Mouse (Mus musculus) kidney, adult 10 weeks (tissue): ENCODE results near the gene Gm8660. TPM values are rescaled to one million over a fixed set of nuclear protein-coding genes. Genes with fewer than 3 reads are reported as not detected.

Experiments
- polyA plus RNA-seq: library from polyadenylated mRNA; stranded (reverse); fragments of 350-450 nt; fragmentation: Illumina TruSeq; extraction: RNeasy Lipid Tissue Mini Kit (QIAGEN cat#74804); gene quantifications from one replicate; pipeline ENCODE4 v1.2.3, GENCODE M21; 2014; ENCODE audit warnings: low read depth, low replicate concordance

Gm8660 gene
- not detected for polyA plus RNA-seq

DNA sequence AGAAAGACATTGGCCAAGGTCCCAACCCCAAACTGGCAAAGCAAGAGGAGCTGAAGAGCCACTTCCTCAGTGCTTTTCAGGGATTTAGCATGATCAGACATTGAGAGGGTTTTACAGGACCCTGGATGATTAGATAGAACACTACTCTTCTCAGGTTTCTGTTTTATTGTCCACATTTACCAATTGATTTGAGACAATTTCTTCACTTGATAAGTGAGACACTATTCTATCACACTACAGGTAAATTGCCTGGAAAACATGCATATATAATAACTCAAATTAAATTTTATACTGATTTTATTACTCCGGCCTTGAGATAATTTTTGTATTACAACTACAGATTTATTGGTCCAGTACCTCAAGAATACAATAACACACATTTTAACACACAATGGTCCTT is at the start of gene Gm8660:
TSS of gene Gm8660 (minus strand) at position 101 of the 400 bp plus-strand sequence.

DNA sequence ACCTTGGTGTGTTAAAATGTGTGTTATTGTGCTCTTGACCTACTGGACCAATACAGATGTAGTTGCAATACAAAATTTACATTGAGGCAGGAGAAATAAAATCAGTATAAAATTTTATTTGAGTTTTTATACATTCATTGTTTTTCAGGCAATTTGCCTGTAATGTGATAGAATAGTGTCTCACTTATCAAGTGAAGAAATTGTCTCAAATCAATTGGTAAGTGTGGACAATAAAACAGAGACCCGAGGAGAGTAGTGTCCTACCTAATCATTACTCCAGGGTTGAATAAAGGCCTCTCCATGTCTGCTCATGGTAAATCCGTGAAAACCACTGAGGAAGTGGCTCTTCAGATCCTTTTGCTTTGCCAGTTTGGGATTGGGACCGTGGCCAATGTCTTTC is 42.4 kb upstream of the Gm8660 start, which contains the start of gene Vmn1r148:
TSS of gene Vmn1r148 (plus strand) at position 301 of the 400 bp plus-strand sequence.

DNA sequence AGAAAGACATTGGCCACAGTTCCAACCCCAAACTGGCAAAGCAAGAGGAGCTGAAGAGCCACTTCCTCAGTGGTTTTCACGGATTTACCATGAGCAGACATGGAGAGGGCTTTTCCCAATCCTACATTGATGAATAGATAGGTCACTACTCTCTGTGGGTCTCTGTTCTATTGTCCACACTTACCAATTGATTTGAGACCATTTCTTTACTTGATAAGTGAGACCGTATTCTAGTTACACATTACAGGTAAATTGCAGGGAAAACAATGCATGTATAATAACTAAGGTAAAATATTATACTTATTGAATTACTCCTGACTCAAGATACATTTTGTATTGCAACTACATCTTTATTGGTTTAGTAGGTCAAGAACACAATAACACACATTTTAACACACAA is 41.2 kb downstream of the Gm8660 start, which contains the start of gene Gm4187:
TSS of gene Gm4187 (minus strand) at position 101 of the 400 bp plus-strand sequence.

Other genes with a start within 250 kb of the Gm8660 start
- gene Gm10666, start 236.3 kb downstream of the Gm8660 start, polyA plus RNA-seq, result not detected
- not detected for gene Vmn1r142, start 207.0 kb downstream of the Gm8660 start, polyA plus RNA-seq
- gene Vmn1r143, start 181.7 kb downstream of the Gm8660 start, polyA plus RNA-seq, result not detected
- gene Gm8653, start 169.8 kb downstream of the Gm8660 start, polyA plus RNA-seq, result not detected
- not detected for gene Gm8453, start 141.6 kb downstream of the Gm8660 start, polyA plus RNA-seq
- gene Gm4187, start 41.3 kb downstream of the Gm8660 start, polyA plus RNA-seq, result not detected
- not detected for gene Vmn1r148, start 42.5 kb upstream of the Gm8660 start, polyA plus RNA-seq
- gene Vmn1r149, start 67.2 kb upstream of the Gm8660 start, polyA plus RNA-seq, result not detected
- gene Gm10665, start 93.0 kb upstream of the Gm8660 start, polyA plus RNA-seq, result not detected
- gene Vmn1r151, start 128.6 kb upstream of the Gm8660 start, polyA plus RNA-seq, result not detected
- gene Vmn1r152, start 151.9 kb upstream of the Gm8660 start, polyA plus RNA-seq, result not detected
- gene Gm8677, start 163.8 kb upstream of the Gm8660 start, polyA plus RNA-seq, result not detected
- gene Gm4201, start 194.3 kb upstream of the Gm8660 start, polyA plus RNA-seq, result not detected
- not detected for gene Gm4565, start 217.1 kb upstream of the Gm8660 start, polyA plus RNA-seq